Mouse (Mus musculus) kidney, adult 11 months (tissue): ENCODE data around the gene Rnf115.
A peak's percentile ranks its signal among the peaks of the same experiment; 100 is the strongest.
"Not testable (repeated sequence)": the region's sequence is repeated elsewhere in the genome, so short reads cannot be mapped to it uniquely, and the experiment has no call there.

Source experiments
- DNase-seq: peaks from one replicate; pipeline ENCODE4 v3.0.0; 2022

Gene Rnf115

GRCm38 (mm10) chr3:96727343-96727827, at the start of gene Rnf115, which contains the start of gene Polr3c:
Gene Rnf115, plus strand, starts transcription at chr3:96727664.
Gene Polr3c, minus strand, starts transcription at chr3:96727628.
- DNase-seq, result peak; percentile 97

DNA sequence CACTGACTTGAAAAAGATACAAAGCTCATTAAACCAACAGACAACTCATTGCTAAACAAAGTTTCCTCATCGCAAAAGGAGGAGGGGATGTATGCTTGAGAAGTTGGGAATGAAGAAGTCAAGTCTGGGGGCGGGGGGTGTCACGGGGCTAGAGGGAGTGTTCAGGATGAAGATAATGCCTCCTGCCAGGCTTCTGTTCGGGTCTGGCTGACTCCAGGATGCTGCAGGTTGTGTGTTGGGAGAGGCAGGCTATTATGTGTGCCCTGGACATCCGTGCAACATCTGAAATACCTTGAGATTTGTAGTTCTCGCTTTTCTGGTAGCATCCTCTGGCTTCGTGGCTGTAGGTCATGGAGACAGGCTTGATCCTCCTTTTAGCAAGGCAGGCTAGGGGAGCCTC, 49.0 kb upstream of the Rnf115 start:
- no peak for DNase-seq

GRCm38 (mm10) chr3:96679159-96679674, 48.2 kb upstream of the Rnf115 start:
- DNase-seq, result no peak

- DNase-seq, result no peak
Measured at GRCm38 (mm10) chr3:96680269-96680956, 47.1 kb upstream of the Rnf115 start.

DNA sequence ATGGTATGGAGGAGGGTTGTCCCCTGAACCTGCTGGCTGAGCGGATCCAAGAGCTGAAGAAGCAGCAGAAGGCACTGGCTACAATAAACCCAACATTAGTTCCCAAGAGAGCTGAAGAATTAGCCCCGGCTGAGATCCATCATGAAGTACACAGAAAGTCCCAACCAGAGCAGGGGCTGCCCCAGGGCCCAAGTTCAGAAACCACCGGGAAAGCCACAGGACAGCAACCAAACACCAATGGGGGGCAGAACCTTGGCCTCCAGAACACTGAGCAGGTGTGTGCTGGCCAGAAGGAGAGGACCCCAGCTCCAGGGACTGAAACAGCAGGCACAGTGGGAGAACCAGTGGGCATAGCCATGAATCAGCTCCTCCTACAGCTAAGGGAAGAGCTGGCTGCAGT, 44.0 kb upstream of the Rnf115 start:
- DNase-seq, result no peak

- DNase-seq, result no peak
Measured at GRCm38 (mm10) chr3:96684151-96684821, 43.2 kb upstream of the Rnf115 start.

DNA sequence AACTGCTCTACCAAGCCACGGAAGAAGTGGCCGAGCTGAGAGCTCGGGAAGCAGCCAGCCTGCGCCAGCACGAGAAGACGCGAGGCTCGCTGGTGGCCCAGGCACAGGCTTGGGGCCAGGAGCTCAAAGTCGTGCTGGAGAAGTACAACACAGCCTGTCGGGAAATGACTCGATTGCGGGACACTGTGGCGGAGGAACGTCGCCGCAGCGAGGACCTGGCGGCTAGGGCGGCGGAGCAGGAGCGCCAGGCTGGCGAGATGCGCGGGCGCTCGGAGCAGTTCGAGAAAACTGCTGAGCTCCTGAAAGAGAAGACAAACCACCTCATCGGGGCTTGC, 42.7 kb upstream of the Rnf115 start:
- no peak for DNase-seq

GRCm38 (mm10) chr3:96686057-96686456, 41.4 kb upstream of the Rnf115 start:
- DNase-seq, result not testable (repeated sequence)

- DNase-seq, result no peak
Measured at GRCm38 (mm10) chr3:96688854-96689253, 38.6 kb upstream of the Rnf115 start.

DNA sequence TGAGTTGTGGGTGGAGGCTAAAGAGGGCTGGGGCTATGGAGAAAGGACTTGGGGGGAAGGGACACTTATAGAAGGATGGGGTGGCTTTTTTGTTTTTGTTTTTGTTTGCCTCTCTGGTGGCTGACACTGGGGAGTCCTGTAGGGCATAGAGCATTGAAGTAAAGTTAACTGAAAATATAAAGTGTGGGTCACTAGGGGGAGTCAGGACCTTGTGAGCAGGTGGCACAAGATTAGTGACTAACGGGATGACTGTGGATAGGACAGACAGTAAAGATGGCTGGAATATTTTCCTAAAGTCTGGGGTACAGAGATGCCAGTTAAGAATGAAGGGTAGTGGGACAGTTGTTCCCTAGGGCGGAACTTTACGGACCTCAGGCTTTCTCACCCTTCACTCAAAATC, 37.2 kb upstream of the Rnf115 start:
- no peak for DNase-seq

DNA sequence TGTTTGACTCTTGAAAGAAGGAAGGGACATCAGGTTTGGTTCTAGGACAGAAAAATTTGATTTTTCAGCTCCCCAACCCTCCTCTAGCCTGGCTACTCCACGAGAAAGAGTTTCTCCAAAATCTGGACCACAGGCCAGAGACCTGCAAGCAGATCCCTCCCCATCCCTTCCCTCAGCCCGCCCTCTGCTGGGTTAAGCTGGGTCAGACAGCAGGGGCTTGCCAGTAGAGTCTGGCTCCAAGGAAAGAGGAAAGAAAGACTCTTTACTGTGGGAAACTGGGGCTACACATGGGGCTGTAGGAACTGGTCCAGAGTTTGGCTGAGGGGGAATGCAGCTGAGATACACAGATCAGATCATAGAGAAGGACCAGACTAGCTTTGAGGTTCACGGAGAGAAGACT, 35.0 kb upstream of the Rnf115 start:
- no peak for DNase-seq

- no peak for DNase-seq
Measured at GRCm38 (mm10) chr3:96693579-96693978, 33.9 kb upstream of the Rnf115 start.

- DNase-seq, result peak; percentile 88
Measured at GRCm38 (mm10) chr3:96696198-96696765, 31.2 kb upstream of the Rnf115 start, which contains the start of gene Pias3. Gene Pias3, plus strand, starts transcription at chr3:96696384.

DNA sequence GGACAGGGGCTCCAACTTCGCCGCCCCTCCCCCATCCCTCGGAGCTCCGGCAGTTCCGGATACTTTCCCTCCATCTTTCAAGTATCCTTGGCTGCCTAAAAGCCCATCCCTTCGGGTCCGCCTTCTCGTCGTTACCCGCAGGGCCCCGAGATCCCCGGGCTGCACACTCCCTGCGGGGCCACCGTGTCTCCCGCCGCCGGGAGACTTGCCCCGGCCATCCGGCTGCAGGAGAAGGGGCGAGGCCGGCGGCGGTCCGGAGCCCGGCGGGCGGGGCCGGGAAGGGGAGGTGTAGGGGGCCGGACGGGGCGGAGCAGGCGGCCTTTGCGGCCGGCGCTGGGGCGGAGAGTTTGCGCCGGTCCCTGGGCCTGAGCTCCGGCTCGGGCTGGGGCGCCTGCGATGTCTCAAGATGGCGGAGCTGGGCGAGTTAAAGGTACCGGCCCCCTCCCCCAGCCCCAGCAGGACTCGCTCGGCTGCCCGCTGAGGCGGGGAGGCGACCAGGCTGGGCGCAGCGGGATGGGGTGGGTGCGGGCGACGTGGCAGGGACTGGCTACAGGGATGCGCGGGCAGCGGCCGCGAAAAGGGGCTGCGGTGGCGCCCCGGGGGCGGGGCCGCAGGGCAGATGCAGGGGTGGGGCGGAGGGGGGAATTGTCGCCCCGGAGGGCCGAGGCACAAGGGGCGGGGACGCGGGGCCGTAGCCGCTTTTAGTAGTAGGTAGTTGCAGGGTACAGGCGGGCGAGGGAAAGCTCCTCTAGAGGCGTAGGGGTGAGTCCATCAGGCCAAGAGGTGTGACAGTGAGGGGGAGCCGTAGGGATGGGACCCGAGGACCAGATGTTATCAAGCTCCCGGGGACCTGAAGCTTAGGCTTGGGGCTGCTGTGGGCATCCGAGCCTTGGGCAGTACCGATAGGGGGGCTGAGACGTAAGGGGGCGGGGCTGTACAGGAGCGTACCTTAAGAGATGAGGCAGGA, 30.4 kb upstream of the Rnf115 start:
- DNase-seq, result peak; percentile 91

DNA sequence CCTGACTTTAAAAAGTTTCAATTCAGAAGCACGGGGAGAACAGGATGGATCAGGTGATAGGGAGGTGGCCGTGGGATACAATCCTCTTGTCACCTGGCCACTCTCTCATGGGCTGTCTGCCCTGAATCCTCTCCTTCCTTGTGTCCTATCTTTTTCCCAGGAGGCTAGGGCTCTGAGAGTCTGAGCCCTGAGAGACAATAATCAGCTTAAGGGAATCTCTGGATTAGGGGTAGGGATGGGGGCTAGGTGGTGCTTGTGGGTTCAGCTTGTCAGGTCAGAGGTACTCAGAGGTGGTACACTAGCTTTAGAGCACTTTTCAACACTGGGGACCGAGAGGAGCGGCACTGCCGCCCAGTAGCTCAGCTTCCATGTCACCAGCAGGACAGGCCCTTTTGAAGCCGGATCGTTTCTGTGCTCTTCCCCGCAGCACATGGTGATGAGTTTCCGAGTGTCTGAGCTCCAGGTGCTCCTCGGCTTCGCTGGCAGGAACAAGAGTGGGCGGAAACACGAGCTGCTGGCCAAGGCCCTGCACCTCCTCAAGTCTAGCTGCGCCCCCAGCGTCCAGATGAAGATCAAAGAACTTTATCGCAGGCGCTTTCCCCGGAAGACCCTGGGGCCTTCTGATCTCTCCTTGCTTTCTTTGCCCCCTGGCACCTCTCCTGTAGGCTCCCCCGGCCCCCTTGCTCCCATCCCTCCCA, 28.3 kb upstream of the Rnf115 start:
- no peak for DNase-seq

DNA sequence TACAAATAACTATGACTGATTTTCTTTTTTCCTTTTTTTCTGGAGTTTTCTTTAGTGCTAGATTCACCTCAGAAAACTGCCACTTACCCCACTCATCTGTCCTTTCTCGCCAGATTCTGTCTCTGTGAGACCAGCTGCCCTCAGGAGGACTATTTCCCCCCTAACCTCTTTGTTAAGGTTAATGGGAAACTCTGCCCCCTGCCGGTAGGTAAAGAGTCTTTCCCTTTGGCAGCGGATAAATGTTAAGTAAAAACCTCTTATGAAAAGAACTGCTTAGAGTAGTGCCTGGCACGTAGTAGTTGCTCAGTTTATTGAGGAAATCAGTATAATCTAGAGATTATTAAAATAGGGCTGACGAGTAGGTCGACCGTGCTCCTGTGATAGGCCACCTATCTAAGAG, 27.1 kb upstream of the Rnf115 start:
- DNase-seq, result no peak

GRCm38 (mm10) chr3:96701003-96701402, 26.5 kb upstream of the Rnf115 start:
- no peak for DNase-seq

DNA sequence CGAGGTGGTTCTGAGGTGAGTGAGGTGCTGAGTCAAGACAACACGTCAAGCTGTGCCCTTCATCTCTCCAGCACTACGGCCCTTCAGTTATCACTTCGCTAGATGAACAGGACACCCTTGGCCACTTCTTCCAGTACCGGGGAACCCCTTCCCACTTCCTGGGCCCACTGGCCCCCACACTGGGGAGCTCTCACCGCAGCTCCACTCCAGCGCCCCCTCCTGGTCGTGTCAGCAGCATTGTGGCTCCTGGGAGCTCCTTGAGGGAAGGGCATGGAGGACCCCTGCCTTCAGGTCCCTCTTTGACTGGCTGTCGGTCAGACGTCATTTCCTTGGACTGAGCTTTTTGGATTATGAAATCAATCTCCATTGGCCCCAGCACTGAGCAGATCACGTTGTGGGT, 22.7 kb upstream of the Rnf115 start:
- DNase-seq, result no peak

DNA sequence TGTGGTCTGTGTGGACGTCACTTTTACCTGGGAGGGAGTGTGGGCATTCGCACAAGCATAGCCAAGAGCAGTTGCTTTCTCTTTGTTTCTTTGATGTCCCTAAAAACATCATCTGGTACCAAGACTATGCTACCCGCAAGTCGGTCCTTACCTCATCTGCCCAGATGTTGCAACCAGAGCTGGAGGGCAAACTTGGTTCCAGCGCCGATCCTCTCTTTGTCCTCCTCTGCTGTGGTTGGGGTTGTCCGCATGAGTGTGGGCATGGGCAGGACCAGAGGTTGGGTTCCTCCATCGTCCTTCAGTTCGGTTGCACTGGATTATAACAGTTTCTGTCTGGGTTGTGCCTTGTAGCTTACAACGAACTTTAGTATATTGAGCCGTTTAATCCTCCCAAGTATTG, 21.2 kb upstream of the Rnf115 start:
- DNase-seq, result no peak

DNA sequence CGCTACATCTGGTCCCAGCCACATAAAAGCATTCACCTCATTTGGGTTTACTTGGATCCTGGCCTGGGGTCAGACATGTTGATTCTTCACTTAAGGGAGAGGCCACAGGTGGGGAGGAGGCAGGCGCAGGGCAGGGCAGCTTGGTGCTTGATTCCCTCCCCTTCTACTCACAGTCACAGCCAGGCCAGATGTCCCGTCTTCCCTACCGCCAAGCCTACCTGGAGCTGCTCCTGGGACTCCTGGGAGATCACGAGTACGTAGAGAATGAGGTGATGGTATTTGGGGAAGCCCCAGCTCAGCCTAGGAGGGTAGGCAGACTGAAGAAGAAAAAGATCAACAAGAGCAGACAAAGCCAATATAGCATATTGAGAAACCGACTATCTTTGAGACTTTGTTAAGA, 20.5 kb upstream of the Rnf115 start:
- DNase-seq, result no peak

DNA sequence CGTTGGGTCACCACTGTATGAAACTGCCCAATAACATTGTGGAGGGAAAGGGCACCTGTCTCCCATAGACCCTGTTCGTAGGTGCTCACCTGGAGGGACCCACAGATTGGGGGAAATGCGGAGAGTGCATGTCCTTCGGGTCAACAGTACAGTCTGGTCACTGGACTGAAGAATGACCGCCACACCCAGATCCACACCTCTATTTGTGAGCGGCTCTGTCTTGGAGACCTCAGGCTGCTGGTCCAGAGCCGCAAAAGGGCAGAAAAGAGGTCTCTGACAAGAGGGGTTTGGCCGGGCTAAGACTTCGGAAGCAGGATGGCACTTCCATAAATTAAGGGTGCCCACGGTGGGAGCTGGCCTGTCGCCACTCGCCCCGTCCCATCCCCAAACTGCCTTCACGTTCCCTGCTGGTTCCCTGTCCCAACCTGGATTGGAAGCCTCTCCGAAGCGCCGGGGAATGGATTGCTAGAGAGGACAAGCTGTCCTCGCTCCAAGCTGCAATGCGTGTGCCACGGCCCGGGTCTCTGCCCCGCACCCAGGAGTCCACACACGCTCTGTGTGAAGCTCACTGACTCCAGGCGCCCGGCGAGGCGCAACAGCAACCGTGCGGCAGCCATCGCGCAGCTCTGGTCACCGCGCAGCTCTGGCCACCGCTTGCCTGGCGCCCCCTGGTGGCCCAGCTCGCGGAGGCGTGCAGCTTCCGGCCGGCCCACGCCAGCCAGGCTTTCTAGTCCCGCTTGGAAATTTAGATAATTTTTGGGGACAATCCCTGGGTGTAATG, 19.4 kb upstream of the Rnf115 start, which contains the start of gene Nudt17:
Nudt17 (minus strand) TSS at position 660 of the 781 bp plus-strand sequence.
- DNase-seq, result peak; percentile 63
